Mouse (Mus musculus) intestine, embryonic 16.5 days (tissue): ENCODE data around the gene Gm20388. TPM values are rescaled to one million over a fixed set of nuclear protein-coding genes. Genes with fewer than 3 reads are reported as not detected.

Source experiments
- ATAC-seq: fragments of 200-750 bp; cut with Nextera tagmentation; 2 replicates; pipeline ENCODE4 v1.8.0; 2017; ENCODE audit warnings: moderate TSS enrichment, moderate library complexity
- H3K27ac ChIP-seq: fragments of 300-500 bp; sonication (generic); 2 replicates; pipeline ENCODE4 v1.5.1; 2014; ENCODE audit warnings: mild to moderate bottlenecking, low read length
- H3K27me3 ChIP-seq: fragments of 300-500 bp; sonication (generic); replicated peaks from 2 replicates; pipeline ENCODE4 v1.6.1; 2014; ENCODE audit warnings: low read length, control low read depth, mixed read lengths; ENCODE audit not compliant: control insufficient read depth, insufficient read depth
- H3K36me3 ChIP-seq: fragments of 300-500 bp; sonication (generic); 2 replicates; pipeline ENCODE4 v1.6.1; 2014; ENCODE audit warnings: low read length, control low read depth; ENCODE audit not compliant: control insufficient read depth, insufficient read depth
- H3K4me1 ChIP-seq: fragments of 300-500 bp; sonication (generic); 2 replicates; pipeline ENCODE4 v1.6.1; 2014; ENCODE audit warnings: low read length, control low read depth, mixed read lengths; ENCODE audit not compliant: control insufficient read depth, insufficient read depth
- H3K4me2 ChIP-seq: fragments of 300-500 bp; sonication (generic); 2 replicates; pipeline ENCODE4 v1.6.1; 2014; ENCODE audit warnings: low read depth, low read length, control low read depth
- H3K4me3 ChIP-seq: fragments of 300-500 bp; sonication (generic); 2 replicates; pipeline ENCODE4 v1.5.1; 2014; ENCODE audit warnings: mild to moderate bottlenecking, low read length
- H3K9ac ChIP-seq: fragments of 300-500 bp; sonication (generic); 2 replicates; pipeline ENCODE4 v1.6.1; 2014; ENCODE audit warnings: low read depth, low read length
- H3K9me3 ChIP-seq: fragments of 300-500 bp; sonication (generic); 2 replicates; pipeline ENCODE4 v1.6.1; 2016; ENCODE audit warnings: low read length, control low read depth; ENCODE audit not compliant: control insufficient read depth
- WGBS: fragments of 180-500 bp; shearing (Covaris S2); extraction: QIAGEN DNeasy Blood & Tissue Kit; methylation state at CpG from one replicate; pipeline ENCODE4 v1.1.7; 2014; 5-methylcytosine and 5-hydroxymethylcytosine counted together
- polyA plus RNA-seq: library from polyadenylated mRNA; unstranded; fragments of >200 nt; fragmentation: Nextera tagmentation; extraction: Ambion mirVana; gene quantifications from 2 replicates; pipeline ENCODE4 v1.2.1, GENCODE M21; 2015

Gene Gm20388
- polyA plus RNA-seq, 1 experiment from 2014 or later = 5.8 TPM

- Histone ChIP-seq H3K36me3 (peaks cover 5% of the 10 kb centered on the region; the same call in 1 of the 2 replicates), H3K4me1 (peaks cover 36% of the 10 kb centered on the region), H3K27ac (no peak overlapping the region), H3K9ac (0 out of 2 replicates have a peak overlapping the region, but pooled peaks have one; percentile 37), H3K27me3 (no peaks in the 10 kb centered on the region), H3K9me3 (no peaks in the 10 kb centered on the region), H3K4me2 (no peak overlapping the region), H3K4me3 (no peak overlapping the region)
- whole genome bisulfite sequencing = 85% methylated on average over 11 of the region's 11 CpGs
- ATAC-seq = no peak
Measured at GRCm38 (mm10) chr8:123815325-123815724, 3904.7 kb downstream of the Gm20388 start.

- Histone ChIP-seq H3K9me3 (no peaks in the 10 kb centered on the region), H3K27ac (no peak overlapping the region), H3K9ac (no peak overlapping the region), H3K4me1 (peaks cover 36% of the 10 kb centered on the region), H3K4me3 (no peak overlapping the region), H3K36me3 (peaks cover 5% of the 10 kb centered on the region; the same call in 1 of the 2 replicates), H3K4me2 (no peak overlapping the region), H3K27me3 (no peaks in the 10 kb centered on the region)
- no peak for ATAC-seq
- 79% methylated on average over 8 of the region's 8 CpGs for WGBS
Measured at GRCm38 (mm10) chr8:123816939-123817338, 3906.3 kb downstream of the Gm20388 start.

DNA sequence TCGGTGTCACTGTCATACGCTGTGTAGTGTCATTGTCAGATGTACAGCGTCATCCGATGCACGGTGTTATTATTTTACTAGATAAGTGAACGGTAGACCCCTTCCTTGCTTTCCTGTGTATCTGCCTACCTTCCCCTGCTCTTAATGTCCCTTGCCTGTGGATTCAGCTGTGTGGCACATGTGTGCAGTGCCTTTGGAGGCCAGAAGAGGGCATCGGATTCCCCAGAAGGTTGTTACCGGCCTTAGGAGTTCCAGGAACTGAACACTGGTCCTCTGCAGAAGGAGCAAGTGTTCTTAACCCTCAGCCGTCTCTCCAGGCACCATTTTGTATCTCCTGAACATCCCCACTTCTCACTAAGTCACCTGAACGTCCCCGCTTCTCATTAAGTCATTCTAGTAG is 3907.1 kb downstream of the Gm20388 start:
- Histone ChIP-seq H3K27ac (no peak overlapping the region), H3K4me2 (no peak overlapping the region), H3K27me3 (no peaks in the 10 kb centered on the region), H3K36me3 (peaks cover 5% of the 10 kb centered on the region; the same call in 1 of the 2 replicates), H3K9me3 (no peaks in the 10 kb centered on the region), H3K4me3 (no peak overlapping the region), H3K9ac (no peak overlapping the region), H3K4me1 (peaks cover 30% of the 10 kb centered on the region)
- no peak for ATAC-seq
- 91% methylated on average over 11 of the region's 11 CpGs for WGBS

DNA sequence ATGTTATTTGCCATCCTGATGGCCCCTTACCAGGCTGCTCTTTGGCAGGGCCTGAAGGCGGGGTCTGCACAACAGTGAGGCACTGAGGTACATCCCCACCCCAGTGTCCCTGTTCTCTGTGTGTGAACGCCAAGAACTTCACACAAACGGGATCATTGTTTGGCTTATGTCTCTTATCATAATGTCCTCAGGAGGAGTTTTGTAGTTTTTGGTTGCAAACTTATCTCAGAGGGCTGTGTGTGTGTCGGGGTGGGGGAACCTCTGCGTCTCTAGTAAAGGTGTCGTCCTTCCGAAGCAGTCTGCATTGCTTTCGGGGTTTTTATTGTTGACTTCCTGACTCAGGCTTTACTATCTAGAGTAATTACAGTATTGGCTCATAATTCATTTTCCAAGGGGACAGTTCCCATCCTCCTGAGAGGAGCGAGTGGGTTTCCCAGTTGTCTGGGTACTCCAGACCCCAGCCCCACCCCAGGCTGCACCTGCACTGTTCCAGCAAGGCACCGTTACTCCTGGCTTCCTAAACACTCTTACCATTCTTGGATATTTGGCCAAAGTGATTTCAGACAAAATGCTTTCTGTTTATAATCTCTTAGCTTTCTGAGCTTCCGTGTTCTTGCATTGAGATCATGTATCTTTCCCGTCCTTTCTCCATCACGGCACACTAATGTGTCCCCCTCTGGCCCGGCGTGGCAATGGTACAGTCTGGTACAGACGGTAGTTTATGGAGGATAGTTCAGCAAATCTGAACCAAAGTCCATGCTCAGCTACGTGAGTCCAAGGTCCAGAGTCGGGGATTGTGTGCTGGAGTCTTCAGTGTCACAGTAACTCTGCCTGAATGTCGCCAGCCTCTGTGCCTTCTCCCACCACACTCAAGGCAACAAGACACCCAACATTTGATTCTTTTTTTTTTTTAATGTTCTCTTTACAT is 3909.3 kb downstream of the Gm20388 start:
- peak overlapping the region; percentile 81 for H3K27ac ChIP-seq
- H3K4me3 ChIP-seq = no peak overlapping the region
- H3K9me3 ChIP-seq = peaks cover 3% of the 10 kb centered on the region; the same call in 1 of the 2 replicates
- 76% methylated on average over 19 of the region's 19 CpGs for WGBS
- H3K4me1 ChIP-seq = peaks cover 15% of the 10 kb centered on the region
- H3K36me3 ChIP-seq = peaks cover 5% of the 10 kb centered on the region; the same call in 1 of the 2 replicates
- peak overlapping the region; percentile 41; the same call in 1 of the 2 replicates for H3K9ac ChIP-seq
- no peaks in the 10 kb centered on the region for H3K27me3 ChIP-seq
- peak; percentile 90 for ATAC-seq
- peak overlapping the region; percentile 30 for H3K4me2 ChIP-seq

DNA sequence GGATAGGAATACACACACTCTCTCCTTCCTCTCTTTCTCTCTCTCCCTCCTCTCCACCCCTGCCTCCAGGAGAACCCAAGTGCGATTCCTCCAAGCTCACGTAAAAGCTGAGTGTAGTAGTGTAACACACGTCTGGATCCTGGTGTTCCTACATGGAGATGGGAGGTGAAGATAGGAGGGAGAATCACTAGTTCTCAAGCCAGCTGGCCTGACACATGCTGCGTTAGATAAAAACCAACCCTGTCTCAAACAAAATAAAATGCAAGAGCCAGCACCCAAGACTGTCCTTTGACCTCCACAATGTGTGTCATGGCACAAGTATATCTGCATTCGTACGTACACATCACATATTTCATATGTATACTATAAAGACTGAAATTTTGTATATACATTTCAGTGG is 3910.1 kb downstream of the Gm20388 start:
- WGBS = 85% methylated on average over 6 of the region's 6 CpGs
- Histone ChIP-seq H3K4me2 (no peak overlapping the region), H3K9ac (no peak overlapping the region), H3K4me1 (peaks cover 9% of the 10 kb centered on the region), H3K27ac (peak overlapping the region; percentile 35; the same call in 1 of the 2 replicates), H3K36me3 (peaks cover 5% of the 10 kb centered on the region; the same call in 1 of the 2 replicates), H3K4me3 (no peak overlapping the region), H3K27me3 (no peaks in the 10 kb centered on the region), H3K9me3 (peaks cover 3% of the 10 kb centered on the region; the same call in 1 of the 2 replicates)
- no peak for ATAC-seq

DNA sequence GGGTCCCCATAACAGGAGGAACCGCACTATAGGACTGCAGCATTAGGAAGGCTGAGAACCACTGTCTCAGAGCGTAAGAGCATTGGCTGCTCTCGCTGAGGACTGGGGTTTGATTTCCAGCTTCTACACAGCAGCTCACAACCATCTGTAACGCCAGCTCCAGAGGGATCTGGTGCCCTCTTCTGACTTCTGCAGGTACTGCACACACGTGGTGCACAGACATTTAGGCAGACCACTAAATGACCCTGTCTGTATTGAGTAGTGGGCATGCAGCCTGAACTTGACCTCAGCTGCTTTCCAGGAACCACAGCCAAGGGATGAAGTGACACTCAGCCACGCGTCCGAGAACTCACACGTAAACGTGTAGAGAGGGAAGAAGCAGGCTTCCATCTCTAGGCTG is 3912.5 kb downstream of the Gm20388 start:
- Histone ChIP-seq H3K27me3 (no peaks in the 10 kb centered on the region), H3K36me3 (peaks cover 3% of the 10 kb centered on the region), H3K27ac (no peak overlapping the region), H3K9ac (no peak overlapping the region), H3K4me1 (0 out of 2 replicates have a peak, but pooled peaks cover 3% of the 10 kb centered on the region), H3K4me3 (no peak overlapping the region), H3K4me2 (no peak overlapping the region), H3K9me3 (peaks cover 3% of the 10 kb centered on the region; the same call in 1 of the 2 replicates)
- no peak for ATAC-seq
- WGBS = 94% methylated on average over 10 of the region's 10 CpGs

DNA sequence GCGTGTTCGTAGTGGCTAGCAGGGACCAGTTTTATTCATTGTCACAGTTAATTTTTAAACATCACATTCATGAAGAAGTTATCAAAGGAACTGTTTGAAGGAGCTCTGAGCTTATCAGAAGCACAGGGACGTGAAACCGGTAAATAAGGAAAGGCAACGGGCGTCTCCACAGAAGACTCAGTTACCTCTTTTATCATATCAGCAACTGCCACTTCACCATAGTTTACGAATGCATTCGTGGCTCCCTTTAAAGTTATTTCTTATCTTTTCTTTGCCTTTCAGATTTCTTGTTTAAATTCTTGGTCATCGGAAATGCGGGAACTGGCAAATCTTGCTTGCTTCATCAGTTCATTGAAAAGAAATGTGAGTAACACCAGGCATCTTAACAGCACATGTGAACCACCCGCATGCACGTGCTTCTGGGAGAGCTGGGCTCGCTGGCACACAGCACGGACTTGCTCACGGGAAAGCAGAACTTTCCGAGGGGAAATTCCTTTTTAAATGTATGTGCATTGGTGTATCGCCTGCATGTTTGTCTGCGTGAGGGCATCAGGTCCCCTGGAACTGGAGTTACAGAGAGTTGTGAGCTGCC is 3913.0 kb downstream of the Gm20388 start:
- Histone ChIP-seq H3K4me2 (no peak overlapping the region), H3K27me3 (no peaks in the 10 kb centered on the region), H3K4me3 (no peak overlapping the region), H3K36me3 (peaks cover 3% of the 10 kb centered on the region), H3K9ac (no peak overlapping the region), H3K9me3 (peaks cover 3% of the 10 kb centered on the region; the same call in 1 of the 2 replicates), H3K27ac (no peak overlapping the region), H3K4me1 (no peaks in the 10 kb centered on the region)
- 71% methylated on average over 18 of the region's 18 CpGs for WGBS
- no peak for ATAC-seq

GRCm38 (mm10) chr8:123826001-123826400 is 3915.4 kb downstream of the Gm20388 start:
- peaks cover 3% of the 10 kb centered on the region for H3K36me3 ChIP-seq
- ATAC-seq = no peak
- H3K27ac ChIP-seq = no peak overlapping the region
- H3K4me1 ChIP-seq = no peaks in the 10 kb centered on the region
- no peak overlapping the region for H3K4me3 ChIP-seq
- WGBS = 64% methylated on average over 9 of the region's 9 CpGs
- H3K27me3 ChIP-seq = no peaks in the 10 kb centered on the region
- H3K9ac ChIP-seq = no peak overlapping the region
- H3K4me2 ChIP-seq = no peak overlapping the region
- H3K9me3 ChIP-seq = peaks cover 3% of the 10 kb centered on the region; the same call in 1 of the 2 replicates

- peaks cover 5% of the 10 kb centered on the region for H3K36me3 ChIP-seq
- H3K9ac ChIP-seq = no peak overlapping the region
- 84% methylated on average over 7 of the region's 7 CpGs for WGBS
- H3K4me3 ChIP-seq = no peak overlapping the region
- no peaks in the 10 kb centered on the region for H3K27me3 ChIP-seq
- no peak overlapping the region for H3K27ac ChIP-seq
- H3K9me3 ChIP-seq = peaks cover 3% of the 10 kb centered on the region; the same call in 1 of the 2 replicates
- ATAC-seq = no peak
- H3K4me1 ChIP-seq = no peaks in the 10 kb centered on the region
- no peak overlapping the region for H3K4me2 ChIP-seq
Measured at GRCm38 (mm10) chr8:123826758-123827157, 3916.1 kb downstream of the Gm20388 start.
